Mouse (Mus musculus) neural tube, embryonic 15.5 days (tissue): ENCODE data around the gene Ubash3b. TPM values are rescaled to one million over a fixed set of nuclear protein-coding genes. Genes with fewer than 3 reads are reported as not detected.

ENCODE experiments used
- ATAC-seq: fragments of 200-750 bp; cut with Nextera tagmentation; 2 replicates; pipeline ENCODE4 v1.8.0; 2017; ENCODE audit warnings: mild to moderate bottlenecking, moderate TSS enrichment, moderate library complexity; ENCODE audit not compliant: low FRiP score
- H3K27ac ChIP-seq: fragments of 300-500 bp; sonication (generic); replicated peaks from 2 replicates; pipeline ENCODE4 v1.5.1; 2015; ENCODE audit warnings: mild to moderate bottlenecking, inconsistent platforms
- H3K27me3 ChIP-seq: fragments of 300-500 bp; sonication (generic); replicated peaks from 2 replicates; pipeline ENCODE4 v1.6.1; 2015; ENCODE audit warnings: inconsistent platforms
- H3K36me3 ChIP-seq: fragments of 300-500 bp; sonication (generic); 2 replicates; pipeline ENCODE4 v1.6.1; 2015; ENCODE audit warnings: inconsistent platforms
- H3K4me1 ChIP-seq: fragments of 300-500 bp; sonication (generic); 2 replicates; pipeline ENCODE4 v1.6.1; 2015; ENCODE audit warnings: inconsistent platforms
- H3K4me2 ChIP-seq: fragments of 300-500 bp; sonication (generic); 2 replicates; pipeline ENCODE4 v1.6.1; 2015; ENCODE audit warnings: inconsistent platforms, mild to moderate bottlenecking, moderate library complexity
- H3K4me3 ChIP-seq: fragments of 300-500 bp; sonication (generic); replicated peaks from 2 replicates; pipeline ENCODE4 v1.5.1; 2015; ENCODE audit warnings: mild to moderate bottlenecking, inconsistent platforms
- H3K9ac ChIP-seq: fragments of 300-500 bp; sonication (generic); replicated peaks from 2 replicates; pipeline ENCODE4 v1.6.1; 2015; ENCODE audit warnings: mild to moderate bottlenecking, inconsistent platforms
- H3K9me3 ChIP-seq: fragments of 300-500 bp; sonication (generic); replicated peaks from 2 replicates; pipeline ENCODE4 v1.6.1; 2016; ENCODE audit warnings: inconsistent platforms
- WGBS: fragments of 180-500 bp; shearing (Covaris S2); methylation state at CpG from one replicate; pipeline ENCODE4 v1.1.7; 2015; ENCODE audit warnings: mixed read lengths; 5-methylcytosine and 5-hydroxymethylcytosine counted together
- polyA plus RNA-seq: library from polyadenylated mRNA; unstranded; fragments of >200 nt; fragmentation: Nextera tagmentation; extraction: Ambion mirVana; gene quantifications from 2 replicates; pipeline ENCODE4 v1.2.1, GENCODE M21; 2015

The Ubash3b gene
- polyA plus RNA-seq, 1 experiment from 2014 or later = 28.4 TPM

- WGBS = 77% methylated on average over 6 of the region's 6 CpGs
- H3K4me2 ChIP-seq = no peak overlapping the region
- no peak overlapping the region for H3K9ac ChIP-seq
- no peaks in the 10 kb centered on the region for H3K9me3 ChIP-seq
- no peak overlapping the region for H3K27ac ChIP-seq
- no peaks in the 10 kb centered on the region for H3K27me3 ChIP-seq
- no peak overlapping the region for H3K4me3 ChIP-seq
- H3K4me1 ChIP-seq = peaks cover 21% of the 10 kb centered on the region
- no peak for ATAC-seq
- H3K36me3 ChIP-seq = no peaks in the 10 kb centered on the region
Measured at GRCm38 (mm10) chr9:41060617-41061016, 100.9 kb downstream of the Ubash3b start.

GRCm38 (mm10) chr9:41058765-41059535 is 102.5 kb downstream of the Ubash3b start:
- Histone ChIP-seq H3K36me3 (no peaks in the 10 kb centered on the region), H3K4me1 (peaks cover 21% of the 10 kb centered on the region), H3K4me2 (no peak overlapping the region), H3K27ac (no peak overlapping the region), H3K27me3 (no peaks in the 10 kb centered on the region), H3K9ac (no peak overlapping the region), H3K4me3 (no peak overlapping the region), H3K9me3 (no peaks in the 10 kb centered on the region)
- ATAC-seq = no peak
- 61% methylated on average over 8 of the region's 8 CpGs for WGBS

DNA sequence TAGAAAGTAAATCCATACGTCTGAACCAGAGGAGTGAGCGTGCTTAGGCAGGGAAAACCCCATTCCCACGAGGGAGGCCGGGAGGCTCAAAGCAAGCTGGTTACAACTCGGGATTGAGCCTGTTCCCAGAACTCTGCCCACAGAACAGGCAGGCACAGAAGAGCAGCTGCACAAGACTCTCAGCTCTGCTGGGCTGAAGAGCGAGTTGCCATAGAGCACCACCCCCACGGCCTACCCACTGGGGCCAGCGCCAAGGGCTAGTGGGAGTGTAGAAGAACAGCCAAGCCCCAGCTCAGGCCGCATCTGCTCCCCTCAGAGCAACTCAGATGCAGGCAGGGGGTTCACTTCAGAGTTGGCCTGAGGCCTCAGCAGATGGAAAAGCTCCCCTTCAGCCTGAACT is 107.3 kb downstream of the Ubash3b start:
- WGBS = 72% methylated on average over 9 of the region's 9 CpGs
- peak overlapping the region; percentile 28; the same call in 1 of the 2 replicates for H3K27ac ChIP-seq
- no peaks in the 10 kb centered on the region for H3K9me3 ChIP-seq
- H3K4me1 ChIP-seq = peaks cover 16% of the 10 kb centered on the region
- H3K36me3 ChIP-seq = peaks cover 4% of the 10 kb centered on the region; the same call in 1 of the 2 replicates
- H3K4me3 ChIP-seq = no peak overlapping the region
- H3K4me2 ChIP-seq = no peak overlapping the region
- ATAC-seq = 0 out of 2 replicates have a peak, but pooled peaks have one; percentile 35
- no peaks in the 10 kb centered on the region for H3K27me3 ChIP-seq
- no peak overlapping the region for H3K9ac ChIP-seq

GRCm38 (mm10) chr9:41053478-41053877 is 108.0 kb downstream of the Ubash3b start:
- H3K27ac ChIP-seq = no peak overlapping the region; the same call in 1 of the 2 replicates

GRCm38 (mm10) chr9:41051080-41051932 is 110.2 kb downstream of the Ubash3b start:
- Histone ChIP-seq H3K27ac (peak overlapping the region; percentile 52), H3K4me2 (no peak overlapping the region), H3K36me3 (peaks cover 9% of the 10 kb centered on the region; the same call in 1 of the 2 replicates), H3K4me3 (no peak overlapping the region), H3K9me3 (no peaks in the 10 kb centered on the region), H3K9ac (no peak overlapping the region), H3K4me1 (peaks cover 16% of the 10 kb centered on the region), H3K27me3 (no peaks in the 10 kb centered on the region)
- ATAC-seq = peak; percentile 39; the same call in 1 of the 2 replicates
- WGBS = 31% methylated on average over 11 of the region's 11 CpGs

More at GRCm38 (mm10) chr9:41053478-41053877, 108.0 kb downstream of the Ubash3b start:
- H3K36me3 ChIP-seq = peaks cover 4% of the 10 kb centered on the region; the same call in 1 of the 2 replicates
- H3K4me2 ChIP-seq = no peak overlapping the region
- H3K4me1 ChIP-seq = peaks cover 16% of the 10 kb centered on the region
- 57% methylated on average over 4 of the region's 4 CpGs for WGBS
- no peak for ATAC-seq
- no peaks in the 10 kb centered on the region for H3K27me3 ChIP-seq
- no peak overlapping the region for H3K4me3 ChIP-seq
- H3K9me3 ChIP-seq = no peaks in the 10 kb centered on the region
- H3K9ac ChIP-seq = no peak overlapping the region

GRCm38 (mm10) chr9:41050331-41051079 is 111.0 kb downstream of the Ubash3b start:
- Histone ChIP-seq H3K27ac (peak overlapping the region; percentile 52), H3K9ac (no peak overlapping the region), H3K4me2 (no peak overlapping the region), H3K4me1 (peaks cover 16% of the 10 kb centered on the region), H3K9me3 (no peaks in the 10 kb centered on the region), H3K4me3 (no peak overlapping the region), H3K36me3 (peaks cover 9% of the 10 kb centered on the region; the same call in 1 of the 2 replicates), H3K27me3 (no peaks in the 10 kb centered on the region)
- 55% methylated on average over 12 of the region's 12 CpGs for WGBS
- ATAC-seq = no peak

- Histone ChIP-seq H3K27ac (no peak overlapping the region), H3K4me2 (no peak overlapping the region), H3K9ac (no peak overlapping the region), H3K4me3 (no peak overlapping the region), H3K36me3 (peaks cover 9% of the 10 kb centered on the region; the same call in 1 of the 2 replicates), H3K4me1 (peaks cover 16% of the 10 kb centered on the region), H3K9me3 (no peaks in the 10 kb centered on the region), H3K27me3 (no peaks in the 10 kb centered on the region)
- 86% methylated on average over 7 of the region's 7 CpGs for WGBS
- no peak for ATAC-seq
Measured at GRCm38 (mm10) chr9:41049282-41049681, 112.2 kb downstream of the Ubash3b start.

- 84% methylated on average over 3 of the region's 3 CpGs for WGBS
- Histone ChIP-seq H3K9ac (no peak overlapping the region), H3K9me3 (no peaks in the 10 kb centered on the region), H3K27me3 (no peaks in the 10 kb centered on the region), H3K4me1 (peaks cover 16% of the 10 kb centered on the region), H3K4me2 (no peak overlapping the region), H3K36me3 (peaks cover 9% of the 10 kb centered on the region; the same call in 1 of the 2 replicates), H3K27ac (no peak overlapping the region), H3K4me3 (no peak overlapping the region)
- no peak for ATAC-seq
Measured at GRCm38 (mm10) chr9:41048820-41049219, 112.7 kb downstream of the Ubash3b start.

DNA sequence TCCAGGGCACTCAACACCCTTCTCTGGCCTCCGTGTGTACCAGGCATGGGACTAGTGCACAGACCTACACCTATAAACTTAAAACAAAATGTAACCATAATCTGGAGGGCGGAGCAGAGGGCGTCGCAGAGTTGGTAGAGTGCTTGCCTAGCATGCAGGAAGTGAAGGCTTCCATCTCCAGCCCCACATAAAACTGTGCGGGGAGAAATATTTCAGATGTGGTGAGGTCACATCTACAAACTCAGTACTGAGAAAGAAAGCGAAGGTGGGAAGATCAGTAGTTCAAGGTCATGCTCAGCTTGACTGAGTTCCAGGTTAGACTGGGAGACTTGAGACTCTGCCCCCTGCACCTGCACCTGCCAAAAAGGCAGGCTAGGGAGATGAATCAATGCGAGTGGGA is 113.3 kb downstream of the Ubash3b start:
- Histone ChIP-seq H3K4me2 (no peak overlapping the region), H3K27ac (no peak overlapping the region), H3K9ac (no peak overlapping the region), H3K4me1 (peaks cover 16% of the 10 kb centered on the region), H3K36me3 (peaks cover 9% of the 10 kb centered on the region; the same call in 1 of the 2 replicates), H3K9me3 (no peaks in the 10 kb centered on the region), H3K4me3 (no peak overlapping the region), H3K27me3 (no peaks in the 10 kb centered on the region)
- 96% methylated on average over 7 of the region's 7 CpGs for WGBS
- ATAC-seq = no peak

DNA sequence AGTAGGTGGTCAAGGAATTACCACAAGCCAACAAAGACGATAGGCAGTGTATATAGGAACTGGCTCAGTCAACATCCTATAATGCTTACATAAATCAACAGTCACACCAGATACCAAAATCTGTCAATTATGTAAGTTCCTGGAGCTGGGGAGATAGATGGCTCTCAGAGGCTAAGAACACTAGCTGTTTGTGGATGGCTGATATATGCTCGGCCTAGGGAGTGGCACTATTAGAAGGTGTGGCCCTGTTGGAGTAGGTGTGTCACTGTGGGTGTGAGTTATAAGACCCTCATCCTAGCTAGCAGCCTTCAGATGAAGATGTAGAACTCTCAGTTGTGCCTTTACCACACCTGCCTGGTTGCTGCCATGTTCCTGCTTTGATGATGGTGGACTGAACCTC is 113.8 kb downstream of the Ubash3b start:
- ATAC-seq = no peak
- 95% methylated on average over 2 of the region's 2 CpGs for WGBS

GRCm38 (mm10) chr9:41044626-41045025 is 116.9 kb downstream of the Ubash3b start:
- peaks cover 15% of the 10 kb centered on the region; the same call in 1 of the 2 replicates for H3K36me3 ChIP-seq
- ATAC-seq = no peak
- H3K9me3 ChIP-seq = no peaks in the 10 kb centered on the region
- no peak overlapping the region for H3K4me3 ChIP-seq
- H3K9ac ChIP-seq = no peak overlapping the region
- no peaks in the 10 kb centered on the region for H3K4me1 ChIP-seq
- no peaks in the 10 kb centered on the region for H3K27me3 ChIP-seq
- 16% methylated on average over 3 of the region's 3 CpGs for WGBS
- H3K4me2 ChIP-seq = no peak overlapping the region
- H3K27ac ChIP-seq = no peak overlapping the region

More for the DNA sequence above, 113.8 kb downstream of the Ubash3b start:
- Histone ChIP-seq H3K4me3 (no peak overlapping the region), H3K4me2 (no peak overlapping the region), H3K9me3 (no peaks in the 10 kb centered on the region), H3K27ac (no peak overlapping the region), H3K27me3 (no peaks in the 10 kb centered on the region), H3K9ac (no peak overlapping the region), H3K36me3 (peaks cover 10% of the 10 kb centered on the region; the same call in 1 of the 2 replicates), H3K4me1 (peaks cover 16% of the 10 kb centered on the region)
